Mouse (Mus musculus): ENCODE results near the gene Agap2. TPM values are rescaled to one million over a fixed set of nuclear protein-coding genes. Genes with fewer than 3 reads are reported as not detected.
A peak's percentile ranks its signal among the peaks of the same experiment; 100 is the strongest.
"Not testable (repeated sequence)": the region's sequence is repeated elsewhere in the genome, so short reads cannot be mapped to it uniquely, and the experiment has no call there.

Gene Agap2
- polyA plus RNA-seq, 1 experiment from 2014 or later, result 0.07 TPM

- Histone ChIP-seq H3K27ac (ENCODE audit: low read depth, low read length) (peak within 1 kb of the TSS; percentile 90), H3K4me2 (replicated peaks; ENCODE audit: low read depth, low read length) (peak within 1 kb of the TSS; percentile 92), H3K4me3 (ENCODE audit: low read length) (peak within 1 kb of the TSS; percentile 69), H3K4me1 (ENCODE audit: control insufficient read depth, insufficient read depth, low read length) (peaks cover 13% of the 10 kb centered on the region), H3K27me3 (ENCODE audit: control insufficient read depth, insufficient read depth, low read length) (no peaks in the 10 kb centered on the region; the same call in 1 of the 2 replicates), H3K36me3 (ENCODE audit: control insufficient read depth, insufficient read depth, low read length) (peaks cover 33% of the 10 kb centered on the region), H3K9ac (ENCODE audit: low read depth, low read length) (peak within 1 kb of the TSS; percentile 77), H3K9me3 (ENCODE audit: control insufficient read depth, low read length) (no peaks in the 10 kb centered on the region)
- peak; percentile 90 for ATAC-seq (ENCODE audit: low FRiP score, low TSS enrichment)
- WGBS, result 2% methylated on average over 36 of the region's 36 CpGs
Observed at GRCm38 (mm10) chr10:127070190-127071121, 4.6 kb upstream of the Agap2 start, which contains the start of gene Tspan31. TSS of gene Tspan31 (minus strand) at chr10:127070264.

GRCm38 (mm10) chr10:127071203-127071602 is 3.9 kb upstream of the Agap2 start:
- Histone ChIP-seq H3K36me3 (ENCODE audit: control insufficient read depth, insufficient read depth, low read length) (peaks cover 26% of the 10 kb centered on the region), H3K4me3 (ENCODE audit: low read length) (peak overlapping the region; percentile 69), H3K4me1 (ENCODE audit: control insufficient read depth, insufficient read depth, low read length) (peaks cover 13% of the 10 kb centered on the region), H3K27ac (ENCODE audit: low read depth, low read length) (no peak overlapping the region), H3K4me2 (replicated peaks; ENCODE audit: low read depth, low read length) (peak overlapping the region; percentile 92), H3K9ac (ENCODE audit: low read depth, low read length) (peak overlapping the region; percentile 77; the same call in 1 of the 2 replicates), H3K9me3 (ENCODE audit: control insufficient read depth, low read length) (no peaks in the 10 kb centered on the region), H3K27me3 (ENCODE audit: control insufficient read depth, insufficient read depth, low read length) (peaks cover 4% of the 10 kb centered on the region)
- 79% methylated on average over 9 of the region's 9 CpGs for WGBS
- ATAC-seq (ENCODE audit: low FRiP score, low TSS enrichment), result no peak

GRCm38 (mm10) chr10:127072270-127072669 is 2.8 kb upstream of the Agap2 start:
- peaks cover 15% of the 10 kb centered on the region for H3K36me3 ChIP-seq (ENCODE audit: control insufficient read depth, insufficient read depth, low read length)
- not testable (repeated sequence) for H3K9ac ChIP-seq (ENCODE audit: low read depth, low read length); H3K27ac ChIP-seq (ENCODE audit: low read depth, low read length); H3K9me3 ChIP-seq (ENCODE audit: control insufficient read depth, low read length); ATAC-seq (ENCODE audit: low FRiP score, low TSS enrichment); H3K4me3 ChIP-seq (ENCODE audit: low read length); H3K4me2 ChIP-seq (replicated peaks; ENCODE audit: low read depth, low read length)
- peaks cover 13% of the 10 kb centered on the region for H3K4me1 ChIP-seq (ENCODE audit: control insufficient read depth, insufficient read depth, low read length)
- 92% methylated on average over 4 of the region's 4 CpGs for WGBS
- peaks cover 15% of the 10 kb centered on the region for H3K27me3 ChIP-seq (ENCODE audit: control insufficient read depth, insufficient read depth, low read length)

- 74% methylated on average over 2 of the region's 2 CpGs for WGBS
- not testable (repeated sequence) for H3K4me2 ChIP-seq (replicated peaks; ENCODE audit: low read depth, low read length); H3K9me3 ChIP-seq (ENCODE audit: control insufficient read depth, low read length); H3K27ac ChIP-seq (ENCODE audit: low read depth, low read length); ATAC-seq (ENCODE audit: low FRiP score, low TSS enrichment); H3K36me3 ChIP-seq (ENCODE audit: control insufficient read depth, insufficient read depth, low read length); H3K9ac ChIP-seq (ENCODE audit: low read depth, low read length); H3K4me3 ChIP-seq (ENCODE audit: low read length)
- H3K27me3 ChIP-seq (ENCODE audit: control insufficient read depth, insufficient read depth, low read length), result peaks cover 21% of the 10 kb centered on the region
- H3K4me1 ChIP-seq (ENCODE audit: control insufficient read depth, insufficient read depth, low read length), result peaks cover 13% of the 10 kb centered on the region
Observed at GRCm38 (mm10) chr10:127072969-127073368, 2.1 kb upstream of the Agap2 start.

- ATAC-seq (ENCODE audit: low FRiP score, low TSS enrichment), result no peak
- H3K4me1 ChIP-seq (ENCODE audit: control insufficient read depth, insufficient read depth, low read length), result peaks cover 12% of the 10 kb centered on the region
- no peaks in the 10 kb centered on the region for H3K36me3 ChIP-seq (ENCODE audit: control insufficient read depth, insufficient read depth, low read length)
- peaks cover 31% of the 10 kb centered on the region for H3K27me3 ChIP-seq (ENCODE audit: control insufficient read depth, insufficient read depth, low read length)
- no peak overlapping the region for H3K4me2 ChIP-seq (replicated peaks; ENCODE audit: low read depth, low read length)
- no peak overlapping the region for H3K9ac ChIP-seq (ENCODE audit: low read depth, low read length)
- no peak overlapping the region for H3K4me3 ChIP-seq (ENCODE audit: low read length)
- WGBS, result 97% methylated on average over 1 of the region's 1 CpGs
- no peaks in the 10 kb centered on the region for H3K9me3 ChIP-seq (ENCODE audit: control insufficient read depth, low read length)
- no peak overlapping the region for H3K27ac ChIP-seq (ENCODE audit: low read depth, low read length)
Observed at GRCm38 (mm10) chr10:127073981-127074380, 1.1 kb upstream of the Agap2 start.

GRCm38 (mm10) chr10:127075651-127076050 is 567 bp downstream of the Agap2 start:
- Histone ChIP-seq H3K4me3 (ENCODE audit: low read length) (no peak overlapping the region), H3K9ac (ENCODE audit: low read depth, low read length) (no peak overlapping the region), H3K4me2 (replicated peaks; ENCODE audit: low read depth, low read length) (no peak overlapping the region), H3K27me3 (ENCODE audit: control insufficient read depth, insufficient read depth, low read length) (peaks cover 48% of the 10 kb centered on the region), H3K36me3 (ENCODE audit: control insufficient read depth, insufficient read depth, low read length) (no peaks in the 10 kb centered on the region), H3K9me3 (ENCODE audit: control insufficient read depth, low read length) (no peaks in the 10 kb centered on the region), H3K4me1 (ENCODE audit: control insufficient read depth, insufficient read depth, low read length) (peaks cover 21% of the 10 kb centered on the region), H3K27ac (ENCODE audit: low read depth, low read length) (no peak overlapping the region)
- ATAC-seq (ENCODE audit: low FRiP score, low TSS enrichment), result no peak
- 66% methylated on average over 8 of the region's 8 CpGs for WGBS

- no peaks in the 10 kb centered on the region for H3K36me3 ChIP-seq (ENCODE audit: control insufficient read depth, insufficient read depth, low read length)
- no peaks in the 10 kb centered on the region for H3K9me3 ChIP-seq (ENCODE audit: control insufficient read depth, low read length)
- no peak for ATAC-seq (ENCODE audit: low FRiP score, low TSS enrichment)
- H3K4me1 ChIP-seq (ENCODE audit: control insufficient read depth, insufficient read depth, low read length), result peaks cover 23% of the 10 kb centered on the region
- H3K4me3 ChIP-seq (ENCODE audit: low read length), result no peak overlapping the region
- H3K27me3 ChIP-seq (ENCODE audit: control insufficient read depth, insufficient read depth, low read length), result peaks cover 52% of the 10 kb centered on the region
- 33% methylated on average over 4 of the region's 4 CpGs for WGBS
- H3K27ac ChIP-seq (ENCODE audit: low read depth, low read length), result no peak overlapping the region
- no peak overlapping the region for H3K4me2 ChIP-seq (replicated peaks; ENCODE audit: low read depth, low read length)
- no peak overlapping the region for H3K9ac ChIP-seq (ENCODE audit: low read depth, low read length)
Observed at GRCm38 (mm10) chr10:127076082-127076481, 998 bp downstream of the Agap2 start.

- peaks cover 28% of the 10 kb centered on the region for H3K4me1 ChIP-seq (ENCODE audit: control insufficient read depth, insufficient read depth, low read length)
- peaks cover 66% of the 10 kb centered on the region for H3K27me3 ChIP-seq (ENCODE audit: control insufficient read depth, insufficient read depth, low read length)
- H3K9ac ChIP-seq (ENCODE audit: low read depth, low read length), result no peak overlapping the region
- no peak overlapping the region; the same call in 1 of the 2 replicates for H3K4me3 ChIP-seq (ENCODE audit: low read length)
- no peak overlapping the region for H3K4me2 ChIP-seq (replicated peaks; ENCODE audit: low read depth, low read length)
- no peaks in the 10 kb centered on the region for H3K9me3 ChIP-seq (ENCODE audit: control insufficient read depth, low read length)
- ATAC-seq (ENCODE audit: low FRiP score, low TSS enrichment), result no peak
- 9% methylated on average over 10 of the region's 10 CpGs for WGBS
- no peak overlapping the region for H3K27ac ChIP-seq (ENCODE audit: low read depth, low read length)
- H3K36me3 ChIP-seq (ENCODE audit: control insufficient read depth, insufficient read depth, low read length), result no peaks in the 10 kb centered on the region
Observed at GRCm38 (mm10) chr10:127077515-127077914, 2.4 kb downstream of the Agap2 start.
